Mouse (Mus musculus) heart, embryonic 11.5 days (tissue): ENCODE measurements around the gene Stxbp3. TPM values are rescaled to one million over a fixed set of nuclear protein-coding genes. Genes with fewer than 3 reads are reported as not detected.
"Not testable (repeated sequence)": the region's sequence is repeated elsewhere in the genome, so short reads cannot be mapped to it uniquely, and the experiment has no call there.

Experiments used
- ATAC-seq: fragments of 200-750 bp; cut with Nextera tagmentation; replicated peaks from 2 replicates; pipeline ENCODE4 v1.8.0; 2017; ENCODE audit warnings: moderate library complexity; ENCODE audit not compliant: insufficient number of reproducible peaks, low FRiP score, low TSS enrichment
- H3K27ac ChIP-seq: fragments of 300-500 bp; sonication (generic); 2 replicates; pipeline ENCODE4 v1.5.1; 2014; ENCODE audit warnings: mild to moderate bottlenecking, low read depth, low read length
- H3K27me3 ChIP-seq: fragments of 300-500 bp; sonication (generic); 2 replicates; pipeline ENCODE4 v1.6.1; 2014; ENCODE audit warnings: mild to moderate bottlenecking, low read length, mixed read lengths; ENCODE audit not compliant: control insufficient read depth, insufficient read depth
- H3K36me3 ChIP-seq: fragments of 300-500 bp; sonication (generic); 2 replicates; pipeline ENCODE4 v1.6.1; 2014; ENCODE audit warnings: mild to moderate bottlenecking, low read length, moderate library complexity, mixed read lengths; ENCODE audit not compliant: control insufficient read depth, insufficient read depth
- H3K4me1 ChIP-seq: fragments of 300-500 bp; sonication (generic); 2 replicates; pipeline ENCODE4 v1.6.1; 2014; ENCODE audit warnings: low read length; ENCODE audit not compliant: control insufficient read depth, insufficient read depth
- H3K4me2 ChIP-seq: fragments of 300-500 bp; sonication (generic); 2 replicates; pipeline ENCODE4 v1.6.1; 2014; ENCODE audit warnings: mild to moderate bottlenecking, moderate library complexity
- H3K4me3 ChIP-seq: fragments of 300-500 bp; sonication (generic); 2 replicates; pipeline ENCODE4 v1.5.1; 2014; ENCODE audit warnings: low read depth, low read length
- H3K9ac ChIP-seq: fragments of 300-500 bp; sonication (generic); 2 replicates; pipeline ENCODE4 v1.6.1; 2014; ENCODE audit warnings: mild to moderate bottlenecking, low read depth, low read length, moderate library complexity
- H3K9me3 ChIP-seq: fragments of 300-500 bp; sonication (generic); replicated peaks from 2 replicates; pipeline ENCODE4 v1.6.1; 2016; ENCODE audit warnings: low read length; ENCODE audit not compliant: control insufficient read depth
- WGBS: fragments of 180-500 bp; shearing (Covaris S2); extraction: QIAGEN DNeasy Blood & Tissue Kit; methylation state at CpG from one replicate; pipeline ENCODE4 v1.1.7; 2014; ENCODE audit not compliant: insufficient replicate concordance; 5-methylcytosine and 5-hydroxymethylcytosine counted together
- polyA plus RNA-seq: library from polyadenylated mRNA; unstranded; fragments of >200 nt; fragmentation: Nextera tagmentation; extraction: Ambion mirVana; gene quantifications from 2 replicates; pipeline ENCODE4 v1.2.1, GENCODE M21; 2014

The Stxbp3 gene
- polyA plus RNA-seq, 1 experiment from 2014 or later: 29.2 TPM

DNA sequence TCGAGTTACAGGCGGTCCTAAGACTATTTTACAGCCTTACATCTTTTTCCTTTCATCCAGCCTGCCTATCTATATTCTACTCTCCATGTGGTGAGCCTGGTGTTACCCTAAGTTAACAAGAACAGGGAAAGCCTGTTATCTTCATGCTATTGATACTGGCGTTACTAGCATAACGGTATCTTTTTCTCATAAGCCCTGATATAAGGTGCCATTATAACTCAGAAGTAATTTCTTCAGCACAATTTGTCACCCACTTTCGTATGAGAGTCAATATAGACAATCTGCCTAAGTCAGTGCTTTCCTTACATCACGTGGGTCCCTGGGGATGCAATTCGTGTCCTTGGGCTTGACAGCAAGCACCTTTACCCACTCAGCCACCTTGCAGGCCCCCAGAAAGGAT, 1.3 kb downstream of the Stxbp3 start:
- Histone ChIP-seq H3K27ac (no peak overlapping the region), H3K9me3 (no peaks in the 10 kb centered on the region), H3K36me3 (no peaks in the 10 kb centered on the region; the same call in 1 of the 2 replicates), H3K9ac (no peak overlapping the region), H3K4me1 (peaks cover 2% of the 10 kb centered on the region; the same call in 1 of the 2 replicates), H3K4me2 (peak overlapping the region; percentile 62), H3K27me3 (no peaks in the 10 kb centered on the region), H3K4me3 (peak overlapping the region; percentile 84; the same call in 1 of the 2 replicates)
- WGBS: 62% methylated on average over 7 of the region's 7 CpGs
- ATAC-seq: no peak

DNA sequence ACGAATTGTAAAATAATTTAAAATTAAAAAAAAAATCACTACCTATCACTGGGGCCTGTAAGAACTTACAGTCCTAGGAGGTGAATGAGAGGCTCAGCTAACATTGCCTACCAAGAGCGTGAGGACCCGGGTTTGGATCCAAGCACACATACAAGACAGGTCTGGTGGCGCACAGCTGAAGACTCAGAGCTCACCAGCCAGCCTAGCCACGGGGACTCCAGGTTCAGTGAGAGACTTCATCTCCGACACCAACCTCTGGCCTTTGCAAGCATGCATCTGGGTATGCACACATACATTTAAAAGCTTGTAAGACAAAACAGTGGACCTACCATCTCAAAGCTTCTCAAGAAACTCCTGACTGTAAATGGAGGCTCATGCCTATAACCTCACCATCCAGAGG, 3.4 kb downstream of the Stxbp3 start:
- no peaks in the 10 kb centered on the region for H3K9me3 ChIP-seq
- H3K4me1 ChIP-seq: peaks cover 2% of the 10 kb centered on the region; the same call in 1 of the 2 replicates
- peaks cover 2% of the 10 kb centered on the region; the same call in 1 of the 2 replicates for H3K36me3 ChIP-seq
- H3K27me3 ChIP-seq: no peaks in the 10 kb centered on the region
- no peak for ATAC-seq
- WGBS: 89% methylated on average over 6 of the region's 6 CpGs
- no peak overlapping the region for H3K4me2 ChIP-seq
- no peak overlapping the region for H3K4me3 ChIP-seq
- no peak overlapping the region for H3K27ac ChIP-seq
- no peak overlapping the region for H3K9ac ChIP-seq

DNA sequence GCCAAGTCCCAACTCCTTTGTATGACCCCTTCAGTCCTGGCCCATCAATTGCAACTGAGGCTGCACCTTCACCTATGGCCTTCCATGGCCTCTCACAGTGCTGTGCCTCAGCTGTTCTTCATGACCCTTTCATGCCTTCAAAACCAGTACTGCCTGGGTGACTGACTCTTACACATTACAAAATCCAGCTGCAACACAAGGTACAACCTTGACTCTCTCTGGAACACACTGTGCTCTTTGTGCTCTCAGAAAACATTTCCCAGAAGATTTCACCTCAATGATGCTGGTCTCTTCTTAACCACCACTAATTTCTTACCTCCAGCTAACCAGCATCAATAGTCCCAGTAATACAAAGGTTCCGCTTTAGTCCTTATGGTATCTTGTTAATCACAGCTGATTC, 6.6 kb downstream of the Stxbp3 start:
- not testable (repeated sequence) for H3K9me3 ChIP-seq, H3K27ac ChIP-seq, H3K4me3 ChIP-seq, ATAC-seq, H3K9ac ChIP-seq, H3K27me3 ChIP-seq, H3K4me2 ChIP-seq, H3K4me1 ChIP-seq, H3K36me3 ChIP-seq
- WGBS: 90% methylated on average over 1 of the region's 1 CpGs

DNA sequence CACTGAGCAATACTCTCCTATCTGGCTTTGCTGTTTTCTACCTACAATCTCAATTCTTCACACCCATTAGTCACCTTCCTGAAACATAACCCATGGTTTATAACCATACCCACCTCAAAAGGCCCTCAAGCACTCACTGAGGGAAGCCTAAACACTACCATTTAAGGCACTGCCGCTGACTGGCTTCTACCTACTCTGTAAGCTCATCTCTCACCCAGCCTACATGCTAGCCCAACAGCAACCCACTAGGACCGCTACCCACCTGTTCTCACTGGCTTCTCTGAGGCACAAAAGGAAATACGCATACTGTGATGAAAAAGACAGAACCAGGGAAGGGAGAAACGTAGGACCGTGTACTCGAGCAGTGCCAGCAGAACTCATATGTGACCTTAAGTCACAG, 8.6 kb downstream of the Stxbp3 start:
- Histone ChIP-seq H3K4me2 (no peak overlapping the region), H3K27me3 (no peaks in the 10 kb centered on the region), H3K4me3 (no peak overlapping the region), H3K4me1 (0 out of 2 replicates have a peak, but pooled peaks cover 8% of the 10 kb centered on the region), H3K9me3 (no peaks in the 10 kb centered on the region), H3K9ac (no peak overlapping the region), H3K36me3 (peaks cover 2% of the 10 kb centered on the region), H3K27ac (no peak overlapping the region)
- no peak for ATAC-seq
- WGBS: 89% methylated on average over 6 of the region's 6 CpGs

DNA sequence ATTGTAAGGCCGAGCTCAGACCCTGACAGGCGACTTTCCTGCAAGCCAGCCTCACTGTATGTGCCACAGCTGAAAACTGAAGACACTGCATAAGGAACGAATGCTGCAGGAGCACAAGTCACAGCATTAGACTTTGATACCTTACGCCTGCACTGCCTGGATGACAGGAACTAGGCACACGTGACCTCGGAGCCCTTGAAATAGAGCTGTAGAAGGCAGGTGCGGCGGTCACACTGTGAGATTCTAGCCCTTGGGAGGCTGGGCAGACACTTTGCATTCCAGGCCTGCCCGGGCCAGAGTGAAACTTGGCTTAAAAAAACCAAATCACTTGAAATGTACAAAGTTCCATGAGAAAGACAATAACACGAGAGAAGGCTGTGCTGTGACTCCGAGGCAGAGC, 9.8 kb downstream of the Stxbp3 start:
- peaks cover 2% of the 10 kb centered on the region; the same call in 1 of the 2 replicates for H3K36me3 ChIP-seq
- ATAC-seq: no peak
- no peak overlapping the region for H3K4me2 ChIP-seq
- WGBS: 70% methylated on average over 11 of the region's 11 CpGs
- 0 out of 2 replicates have a peak, but pooled peaks cover 8% of the 10 kb centered on the region for H3K4me1 ChIP-seq
- H3K27me3 ChIP-seq: no peaks in the 10 kb centered on the region
- H3K9ac ChIP-seq: no peak overlapping the region
- H3K9me3 ChIP-seq: no peaks in the 10 kb centered on the region
- no peak overlapping the region for H3K27ac ChIP-seq
- H3K4me3 ChIP-seq: no peak overlapping the region

DNA sequence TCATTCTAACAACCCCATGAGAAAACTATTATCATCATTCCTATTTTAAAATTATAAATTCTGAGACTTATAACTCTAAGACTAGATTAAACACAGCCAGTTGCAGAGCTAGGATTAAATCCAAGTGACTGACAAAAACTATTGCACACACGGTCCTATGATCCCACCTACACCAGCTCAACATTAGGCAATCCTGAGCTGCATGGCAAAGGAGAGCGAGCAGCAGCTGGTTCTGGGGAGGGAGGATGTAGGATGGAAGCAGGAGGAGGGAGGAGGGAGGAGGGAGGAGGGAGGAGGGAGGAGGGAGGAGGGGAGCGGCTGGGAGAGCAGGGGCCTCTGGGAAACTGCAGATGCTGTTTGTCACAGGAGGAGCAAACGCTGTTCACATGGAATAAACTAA, 24.7 kb downstream of the Stxbp3 start:
- H3K4me1 ChIP-seq: no peaks in the 10 kb centered on the region
- WGBS: 63% methylated on average over 4 of the region's 4 CpGs
- H3K9me3 ChIP-seq: no peaks in the 10 kb centered on the region
- H3K4me2 ChIP-seq: no peak overlapping the region
- no peak overlapping the region for H3K9ac ChIP-seq
- ATAC-seq: no peak
- no peak overlapping the region for H3K4me3 ChIP-seq
- H3K27ac ChIP-seq: no peak overlapping the region
- H3K36me3 ChIP-seq: peaks cover 9% of the 10 kb centered on the region; the same call in 1 of the 2 replicates
- no peaks in the 10 kb centered on the region for H3K27me3 ChIP-seq

DNA sequence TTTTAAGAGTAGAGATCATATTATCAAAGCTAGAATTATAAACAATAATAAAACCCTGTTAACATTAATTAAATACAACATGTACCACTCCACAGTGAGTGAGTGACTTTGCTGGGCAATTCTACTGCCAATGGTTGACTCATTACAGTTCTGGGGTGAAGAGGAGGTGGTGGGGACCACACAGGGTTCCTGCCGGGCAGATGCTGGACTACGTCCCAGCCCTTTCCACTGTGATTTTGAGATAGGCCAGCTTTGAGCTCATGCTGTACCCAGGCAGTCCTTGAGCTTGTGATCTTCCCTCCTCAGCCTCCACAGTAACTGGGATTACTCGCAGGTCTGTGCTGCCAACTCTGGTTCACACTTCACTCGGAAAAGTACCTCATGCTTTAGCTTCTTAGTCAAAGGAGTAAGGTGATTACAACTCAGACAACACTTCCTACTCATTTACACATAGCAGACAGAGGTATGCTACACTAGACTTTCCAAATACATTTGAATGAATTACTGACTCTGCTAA, 29.5 kb downstream of the Stxbp3 start:
- Histone ChIP-seq H3K4me2 (no peak overlapping the region), H3K9me3 (no peaks in the 10 kb centered on the region), H3K9ac (no peak overlapping the region), H3K27me3 (no peaks in the 10 kb centered on the region), H3K36me3 (peaks cover 8% of the 10 kb centered on the region), H3K27ac (no peak overlapping the region), H3K4me3 (no peak overlapping the region), H3K4me1 (no peaks in the 10 kb centered on the region)
- ATAC-seq: no peak
- WGBS: 73% methylated on average over 4 of the region's 4 CpGs

DNA sequence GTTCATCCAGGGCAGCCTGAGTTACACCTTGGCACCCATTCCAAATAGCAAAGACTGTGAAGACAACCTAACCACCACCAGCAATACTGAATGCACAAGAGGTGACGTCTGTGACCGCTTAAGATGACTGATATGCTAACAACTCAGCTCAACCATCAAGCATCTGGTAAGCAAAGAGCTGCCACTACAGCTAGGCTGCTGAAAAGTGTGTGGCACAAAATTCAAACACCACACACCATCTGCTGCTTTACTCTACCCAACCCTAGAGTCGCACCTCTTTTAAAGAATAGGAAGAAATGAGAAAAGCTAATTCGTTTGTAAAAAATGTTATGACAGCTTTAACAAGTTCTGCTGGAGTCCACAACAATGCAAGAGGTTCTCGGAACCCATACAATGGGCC, 34.7 kb downstream of the Stxbp3 start:
- no peak for ATAC-seq
- Histone ChIP-seq H3K9me3 (no peaks in the 10 kb centered on the region), H3K36me3 (peaks cover 13% of the 10 kb centered on the region), H3K9ac (no peak overlapping the region), H3K4me2 (no peak overlapping the region), H3K27ac (no peak overlapping the region), H3K4me3 (no peak overlapping the region), H3K27me3 (no peaks in the 10 kb centered on the region), H3K4me1 (no peaks in the 10 kb centered on the region)
- 73% methylated on average over 5 of the region's 5 CpGs for WGBS

DNA sequence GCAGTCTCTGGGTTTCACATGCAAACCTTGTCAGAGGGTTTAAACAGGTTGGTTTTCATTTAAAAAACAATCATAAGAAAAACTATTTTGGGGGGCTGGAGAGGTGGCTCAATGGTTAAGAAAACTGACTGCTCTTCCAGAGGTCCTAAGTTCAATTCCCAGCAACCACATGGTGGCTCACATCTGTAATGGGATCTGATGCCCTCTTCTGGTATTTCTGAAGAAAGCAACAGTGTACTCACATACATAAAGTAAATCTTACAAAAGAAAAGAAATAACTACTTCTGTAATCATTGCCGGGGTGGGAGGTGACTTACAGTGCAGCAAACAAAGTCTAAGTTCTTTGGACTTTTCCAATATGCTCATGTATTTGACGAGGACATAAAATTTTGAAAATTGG, 42.0 kb downstream of the Stxbp3 start:
- Histone ChIP-seq H3K4me3 (no peak overlapping the region), H3K4me2 (no peak overlapping the region), H3K4me1 (no peaks in the 10 kb centered on the region), H3K27me3 (no peaks in the 10 kb centered on the region), H3K9ac (no peak overlapping the region), H3K36me3 (peaks cover 12% of the 10 kb centered on the region; the same call in 1 of the 2 replicates), H3K9me3 (no peaks in the 10 kb centered on the region), H3K27ac (no peak overlapping the region)
- no peak for ATAC-seq
- 87% methylated on average over 2 of the region's 2 CpGs for WGBS
